Comparison of ENCODE assay signal across 8 mouse cellular contexts in genomic region chr12:78749378-78749801, GRCm38 (mm10). TPM values are rescaled to one million over a fixed set of nuclear protein-coding genes. Genes with fewer than 3 reads are reported as not detected.
DNase-seq lines count a peak whose midpoint lies in the region; ATAC-seq and TF ChIP-seq lines count a peak whose summit lies in the region.

No protein-coding gene starts in this region.

- no peaks in the 10 kb centered on the region for H3K36me3 ChIP-seq in forebrain, embryonic 15.5 days

- H3K4me3 ChIP-seq in forebrain, embryonic 15.5 days, result peak overlapping the region; percentile 68
- H3K4me3 ChIP-seq in layer of hippocampus, adult 2 months, result peak overlapping the region; percentile 82
- peak overlapping the region; percentile 90 for H3K4me3 ChIP-seq in lung, adult 2 months (replicated peaks; ENCODE audit: extremely low read depth, low read depth, low read length)
- H3K4me3 ChIP-seq in olfactory bulb, adult 2 months (ENCODE audit: insufficient read depth, low read depth, low read length), result peak overlapping the region; percentile 76

- WGBS in forebrain, embryonic 15.5 days, result under 1% methylated on average over 22 of the region's 25 CpGs
- WGBS in lung, adult 2 months, result under 1% methylated on average over 25 of the region's 25 CpGs
- under 1% methylated on average over 25 of the region's 25 CpGs for WGBS in olfactory bulb, adult 2 months

- intact Hi-C loops in heart, postnatal 25 days (cut with DNase I), result loop anchor here (2.0 to 5.0 kb wide), 2 partner anchors 113 to 522 kb away; partner anchors contain the start of gene Gphn

- H3K4me2 ChIP-seq in forebrain, embryonic 15.5 days (replicated peaks), result peak overlapping the region; percentile 62

- H3K27ac ChIP-seq in forebrain, embryonic 15.5 days (replicated peaks), result peak overlapping the region; percentile 82
- peak overlapping the region; percentile 90 for H3K27ac ChIP-seq in layer of hippocampus, adult 2 months
- no peak overlapping the region for H3K27ac ChIP-seq in olfactory bulb, adult 2 months (ENCODE audit: insufficient read depth, low read depth, low read length)

- H3K4me1 ChIP-seq in forebrain, embryonic 15.5 days, result peaks cover 9% of the 10 kb centered on the region
- no peaks in the 10 kb centered on the region for H3K4me1 ChIP-seq in lung, adult 2 months (ENCODE audit: control insufficient read depth, insufficient read depth, low read length)
- H3K4me1 ChIP-seq in olfactory bulb, adult 2 months (ENCODE audit: control insufficient read depth, insufficient read depth, low read length), result no peaks in the 10 kb centered on the region; the same call in 1 of the 2 replicates

- TF ChIP-seq POLR2A in lung, adult 2 months (IDR thresholded peaks at IDR 0.05; ENCODE audit: borderline replicate concordance, extremely low read depth, low read depth, low read length), result no peak; the same call in 1 of the 2 replicates
- no peak for TF ChIP-seq POLR2A in olfactory bulb, adult 2 months (IDR thresholded peaks at IDR 0.05; ENCODE audit: insufficient read depth, low read depth, low read length)

- H3K9ac ChIP-seq in forebrain, embryonic 15.5 days (replicated peaks), result peak overlapping the region; percentile 70

- peak; percentile 18 for DNase-seq in WW6 (ENCODE audit: low read depth, low spot score)
- peak; percentile 60 to 69 for DNase-seq in cerebellum, adult 18-20 months
- peak; percentile 46 for DNase-seq in heart, postnatal 25 days (ENCODE audit: low spot score)
- peak; percentile 33 to 51 for DNase-seq in layer of hippocampus, adult 2 months (ENCODE audit: low spot score in 2 of 2)
- peak; percentile 74 for DNase-seq in lung, adult 2 months
- DNase-seq in urinary bladder, postnatal 25 days (ENCODE audit: low spot score), result peak; percentile 55

- no peaks in the 10 kb centered on the region for H3K9me3 ChIP-seq in forebrain, embryonic 15.5 days

- H3K27me3 ChIP-seq in forebrain, embryonic 15.5 days, result no peaks in the 10 kb centered on the region; the same call in 1 of the 2 replicates

- 0 out of 2 replicates have a peak, but pooled peaks have one; percentile 12 for TF ChIP-seq CTCF in layer of hippocampus, adult 2 months (conservative IDR thresholded peaks at IDR 0.05)
- TF ChIP-seq CTCF in lung, adult 2 months (IDR thresholded peaks at IDR 0.05; ENCODE audit: insufficient read depth, low read length), result no peak
- no peak for TF ChIP-seq CTCF in olfactory bulb, adult 2 months (IDR thresholded peaks at IDR 0.05; ENCODE audit: insufficient read depth, low read depth, low read length)

- ATAC-seq in forebrain, embryonic 15.5 days (replicated peaks), result peak; percentile 29

RNA-seq across cellular contexts. Expression of gene Mpp5, which starts 0.7 kb away (rescaled TPM):
- 16.9 and 17.4 TPM in 2 replicates for polyA plus RNA-seq in forebrain, embryonic 15.5 days (2015; fragmentation: Nextera tagmentation; extraction: Ambion mirVana)
- total RNA-seq in heart, postnatal 25 days (2021), result 10 to 100 TPM; 14.1 to 17.1 TPM
- total RNA-seq in layer of hippocampus, adult 2 months (2021), result 10 to 100 TPM; 31.4 to 31.7 TPM
- 3.5 and 5.5 TPM in 2 replicates for polyA plus RNA-seq in lung, adult 2 months (2012; rRNA removed)
- polyA plus RNA-seq in olfactory bulb, adult 2 months (2012; ENCODE audit: insufficient read depth, insufficient read length, low replicate concordance, missing spikeins), result not detected in 2 replicates

RNA-seq across cellular contexts. Expression of gene Fam71d, which starts 58.1 kb away (rescaled TPM):
- polyA plus RNA-seq in forebrain, embryonic 15.5 days (2015; fragmentation: Nextera tagmentation; extraction: Ambion mirVana), result 0.10 and 0.14 TPM in 2 replicates
- total RNA-seq in heart, postnatal 25 days (2021), result not detected
- total RNA-seq in layer of hippocampus, adult 2 months (2021), result 1 to 10 TPM in 1 of 2 experiments, under 1 TPM in 1; 0.64 to 1.5 TPM
- 0.07 and 0.25 TPM in 2 replicates for polyA plus RNA-seq in lung, adult 2 months (2012; rRNA removed)
- not detected in 2 replicates for polyA plus RNA-seq in olfactory bulb, adult 2 months (2012; ENCODE audit: insufficient read depth, insufficient read length, low replicate concordance, missing spikeins)

Comparison
In these comparisons a context has a peak if more than half of its experiments do, and no peak if none do; other contexts are left out.
1. DNase-seq: peak in every context shown above with its lines; median percentile 74 in lung, adult 2 months; 64 in cerebellum, adult 18-20 months; 55 in urinary bladder, postnatal 25 days; 46 in heart, postnatal 25 days; 42 in layer of hippocampus, adult 2 months; 18 in WW6.